Mouse (Mus musculus) NIH3T3 (cell line): ENCODE measurements at regions not wholly inside any gene's neighbourhood (a gene's known extent, or its start where the extent isn't known, plus 50 kb on each side); places are given as distances from the start of the nearest gene placed in this dataset.

ENCODE experiments used
- DNase-seq: peaks from one replicate; pipeline ENCODE4 v3.0.0-alpha.2; 2012; ENCODE audit warnings: low read depth

DNA sequence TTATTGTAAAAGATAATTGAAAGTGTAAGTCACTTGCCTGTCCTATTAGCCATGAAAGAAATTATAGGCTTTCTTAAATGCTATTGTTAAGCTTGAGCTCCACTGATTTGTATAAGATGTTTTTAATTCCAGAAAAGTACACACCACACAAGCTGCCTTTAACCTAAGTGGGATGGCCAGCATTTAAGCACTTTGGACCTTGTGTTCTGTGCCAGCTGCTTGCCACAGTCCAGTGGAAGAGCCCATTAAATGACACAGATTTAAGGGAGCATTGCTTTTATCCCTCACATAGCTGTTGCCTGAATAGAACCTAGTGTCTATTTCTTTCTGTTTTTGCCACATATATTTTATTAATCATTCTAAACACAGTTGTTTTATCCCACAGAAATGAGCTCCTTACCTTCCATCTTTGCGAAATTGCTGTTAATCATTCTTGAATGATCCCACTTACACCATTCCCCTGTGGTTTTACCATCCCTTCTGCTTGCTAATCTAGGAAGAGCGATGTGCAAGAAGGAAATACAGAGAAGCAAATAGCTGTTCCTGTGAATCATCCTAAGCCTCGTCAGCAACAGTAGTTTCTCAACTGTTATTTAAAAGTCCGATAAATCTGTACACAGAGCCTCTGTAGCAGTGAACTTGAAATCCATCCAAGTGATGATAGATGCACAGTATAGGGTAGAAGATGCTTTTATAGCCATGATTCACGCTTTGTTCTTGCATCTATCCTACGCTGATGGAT lies 57.9 kb upstream of the Samsn1 start:
- DNase-seq, result no peak

DNA sequence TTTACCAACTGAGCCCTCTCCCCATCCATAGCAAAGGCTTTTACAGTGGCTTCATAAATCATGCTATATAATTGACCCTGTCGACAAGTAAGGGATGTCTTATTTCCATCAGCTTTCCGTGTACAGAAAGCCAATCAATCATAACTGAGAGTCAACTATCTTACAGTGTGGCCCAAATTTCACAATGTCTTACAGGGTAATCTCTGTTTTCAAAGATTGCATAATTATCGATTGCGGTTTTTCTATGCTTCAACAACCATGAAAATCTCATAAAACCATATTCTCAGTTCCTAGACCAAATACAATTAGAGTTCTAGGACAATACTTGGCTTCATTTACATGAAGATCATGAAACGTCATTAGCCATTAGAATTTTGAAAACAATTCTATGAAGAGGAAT lies 56.1 kb upstream of the Samsn1 start:
- no peak for DNase-seq

DNA sequence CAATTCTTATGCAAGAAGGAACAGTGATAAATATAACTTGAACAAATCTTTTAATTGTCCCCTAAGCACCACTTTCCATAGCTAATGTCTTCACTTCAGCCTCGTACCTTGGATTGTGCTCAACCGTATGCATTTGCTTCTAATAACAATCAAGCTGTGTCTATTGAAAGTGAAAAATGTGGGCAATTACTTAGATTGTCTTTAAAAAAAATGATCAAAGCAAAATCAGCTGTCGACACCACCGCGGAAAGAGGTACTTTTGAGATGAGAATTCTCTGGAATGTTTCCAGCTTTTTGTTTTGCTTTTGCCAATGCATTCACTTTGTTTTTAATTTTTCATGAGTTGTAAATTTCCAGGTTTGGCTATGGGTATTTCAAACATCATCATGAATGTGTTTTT lies 54.1 kb upstream of the Samsn1 start:
- DNase-seq, result no peak
